Mouse (Mus musculus): Measurements from ENCODE around the gene Vmn2r79. TPM values are rescaled to one million over a fixed set of nuclear protein-coding genes. Genes with fewer than 3 reads are reported as not detected.
"Not testable (repeated sequence)": the region's sequence is repeated elsewhere in the genome, so short reads cannot be mapped to it uniquely, and the experiment has no call there.

Gene Vmn2r79
- not detected in 2 replicates for polyA plus RNA-seq (2014; fragmentation: Nextera tagmentation; extraction: Ambion mirVana)

GRCm38 (mm10) chr7:86995815-86996214 lies at the start of gene Vmn2r79:
TSS of gene Vmn2r79 (plus strand) at chr7:86996115.
- not testable (repeated sequence) for DNase-seq (ENCODE audit: low spot score); H3K36me3 ChIP-seq (ENCODE audit: control insufficient read depth, insufficient read depth, low read length); H3K4me1 ChIP-seq (replicated peaks; ENCODE audit: control insufficient read depth, insufficient read depth, low read length); H3K27me3 ChIP-seq (replicated peaks; ENCODE audit: control insufficient read depth, insufficient read depth, low read length); H3K9me3 ChIP-seq (ENCODE audit: control insufficient read depth, low read length); H3K9ac ChIP-seq (ENCODE audit: low read length); H3K4me2 ChIP-seq (ENCODE audit: low read length); H3K4me3 ChIP-seq (ENCODE audit: low read depth, low read length); H3K27ac ChIP-seq (ENCODE audit: low read depth); ATAC-seq (replicated peaks; ENCODE audit: low FRiP score, low TSS enrichment, low read depth)
- 84% methylated on average over 1 of the region's 1 CpGs for WGBS

GRCm38 (mm10) chr7:86994700-86995099 lies 1.2 kb upstream of the Vmn2r79 start:
- WGBS, result 63% methylated on average over 1 of the region's 1 CpGs
- H3K4me2 ChIP-seq (ENCODE audit: low read length), result no peak overlapping the region
- no peak for ATAC-seq (replicated peaks; ENCODE audit: low FRiP score, low TSS enrichment, low read depth)

GRCm38 (mm10) chr7:87026486-87026885 lies 30.6 kb downstream of the Vmn2r79 start:
- H3K9me3 ChIP-seq (ENCODE audit: control insufficient read depth, low read length); H3K4me3 ChIP-seq (ENCODE audit: low read depth, low read length); H3K27me3 ChIP-seq (replicated peaks; ENCODE audit: control insufficient read depth, insufficient read depth, low read length); ATAC-seq (replicated peaks; ENCODE audit: low FRiP score, low TSS enrichment, low read depth); H3K4me1 ChIP-seq (replicated peaks; ENCODE audit: control insufficient read depth, insufficient read depth, low read length); H3K4me2 ChIP-seq (ENCODE audit: low read length); DNase-seq (ENCODE audit: low spot score); H3K27ac ChIP-seq (ENCODE audit: low read depth); H3K9ac ChIP-seq (ENCODE audit: low read length); H3K36me3 ChIP-seq (ENCODE audit: control insufficient read depth, insufficient read depth, low read length): not testable (repeated sequence)

More at GRCm38 (mm10) chr7:86994700-86995099, 1.2 kb upstream of the Vmn2r79 start:
- Histone ChIP-seq H3K4me1 (replicated peaks; ENCODE audit: control insufficient read depth, insufficient read depth, low read length) (no peaks in the 10 kb centered on the region), H3K27me3 (replicated peaks; ENCODE audit: control insufficient read depth, insufficient read depth, low read length) (no peaks in the 10 kb centered on the region), H3K9me3 (ENCODE audit: control insufficient read depth, low read length) (no peaks in the 10 kb centered on the region), H3K27ac (ENCODE audit: low read depth) (no peak overlapping the region), H3K9ac (ENCODE audit: low read length) (no peak overlapping the region), H3K4me3 (ENCODE audit: low read depth, low read length) (no peak overlapping the region), H3K36me3 (ENCODE audit: control insufficient read depth, insufficient read depth, low read length) (no peaks in the 10 kb centered on the region)
- no peak for DNase-seq (ENCODE audit: low spot score)

- WGBS, result 73% methylated on average over 4 of the region's 4 CpGs
- H3K9me3 ChIP-seq (ENCODE audit: control insufficient read depth, low read length), result no peaks in the 10 kb centered on the region
- no peaks in the 10 kb centered on the region for H3K36me3 ChIP-seq (ENCODE audit: control insufficient read depth, insufficient read depth, low read length)
- H3K4me3 ChIP-seq (ENCODE audit: low read depth, low read length), result no peak overlapping the region
- ATAC-seq (replicated peaks; ENCODE audit: low FRiP score, low TSS enrichment, low read depth), result no peak
- no peaks in the 10 kb centered on the region for H3K27me3 ChIP-seq (replicated peaks; ENCODE audit: control insufficient read depth, insufficient read depth, low read length)
- no peak overlapping the region for H3K4me2 ChIP-seq (ENCODE audit: low read length)
- no peak overlapping the region for H3K9ac ChIP-seq (ENCODE audit: low read length)
- no peak overlapping the region for H3K27ac ChIP-seq (ENCODE audit: low read depth)
- H3K4me1 ChIP-seq (replicated peaks; ENCODE audit: control insufficient read depth, insufficient read depth, low read length), result no peaks in the 10 kb centered on the region
- DNase-seq (ENCODE audit: low spot score), result no peak
Observed at GRCm38 (mm10) chr7:87063576-87063975, 67.7 kb downstream of the Vmn2r79 start.

Other genes starting within 250 kb of the Vmn2r79 start
- not detected in 2 replicates for gene Folh1, start 220.2 kb upstream of the Vmn2r79 start, polyA plus RNA-seq (2014; fragmentation: Nextera tagmentation; extraction: Ambion mirVana)
- gene Vmn2r77, start 201.1 kb upstream of the Vmn2r79 start, polyA plus RNA-seq (2014; fragmentation: Nextera tagmentation; extraction: Ambion mirVana), result not detected in 2 replicates
- gene Vmn2r78, start 81.0 kb upstream of the Vmn2r79 start, polyA plus RNA-seq (2014; fragmentation: Nextera tagmentation; extraction: Ambion mirVana), result not detected in 2 replicates
- 4.8 and 5.9 TPM in 2 replicates for gene Nox4, start 250.0 kb downstream of the Vmn2r79 start, polyA plus RNA-seq (2014; fragmentation: Nextera tagmentation; extraction: Ambion mirVana)

Measured in intestine, embryonic 14.5 days (tissue).